ENCODE assay signal across 8 mouse cellular contexts in genomic region chr6:30693350-30693991, GRCm38 (mm10). TPM values are rescaled to one million over a fixed set of nuclear protein-coding genes. Genes with fewer than 3 reads are reported as not detected.
DNase-seq lines count a peak whose midpoint lies in the region; ATAC-seq and TF ChIP-seq lines count a peak whose summit lies in the region.

Cep41 (minus strand) TSS chr6:30693749.

- under 1% methylated on average over 52 of the region's 52 CpGs for WGBS in cerebellum, adult 2 months
- under 1% methylated on average over 51 of the region's 52 CpGs for WGBS in lung, embryonic 16.5 days

- no peak for TF ChIP-seq RAD21 in MEL (IDR thresholded peaks at IDR 0.05; ENCODE audit: low read depth, low read length)

- H3K9ac ChIP-seq in MEL (ENCODE audit: control insufficient read depth, low read depth, low read length, poor library complexity, severe bottlenecking), result peak within 1 kb of the TSS; percentile 97
- peak within 1 kb of the TSS; percentile 72 for H3K9ac ChIP-seq in lung, embryonic 16.5 days (ENCODE audit: low read length)

- peaks cover 0 to 9% of the 10 kb centered on the region in 2 experiments; a peak in 3 of 4 replicates for H3K4me1 ChIP-seq in MEL (ENCODE audit: control insufficient read depth in 1 of 2, insufficient read depth in 2 of 2, low read length in 2 of 2)
- peaks cover 4% of the 10 kb centered on the region; the same call in 1 of the 2 replicates for H3K4me1 ChIP-seq in cerebellum, adult 2 months (ENCODE audit: control insufficient read depth, insufficient read depth, low read length)
- H3K4me1 ChIP-seq in lung, embryonic 16.5 days (replicated peaks; ENCODE audit: control insufficient read depth, insufficient read depth, low read length), result peaks cover 10% of the 10 kb centered on the region

- peak within 1 kb of the TSS; percentile 93 for H3K27ac ChIP-seq in MEL (ENCODE audit: control insufficient read depth, low read depth, low read length)
- H3K27ac ChIP-seq in cerebellum, adult 2 months (ENCODE audit: insufficient read depth, low read length), result peak within 1 kb of the TSS; percentile 73
- H3K27ac ChIP-seq in lung, embryonic 16.5 days (ENCODE audit: low read length), result peak within 1 kb of the TSS; percentile 91

- no peak for TF ChIP-seq CTCF in MEL (IDR thresholded peaks at IDR 0.05 in 2 of 3, conservative IDR thresholded peaks at IDR 0.05 in 1 of 3; ENCODE audit: control insufficient read depth in 1 of 3, insufficient read depth in 1 of 3, low read depth in 2 of 3, low read length in 3 of 3, poor library complexity in 1 of 3, severe bottlenecking in 1 of 3)
- TF ChIP-seq CTCF in cerebellum, adult 2 months (IDR thresholded peaks at IDR 0.05; ENCODE audit: borderline replicate concordance, insufficient read depth, low read depth, low read length), result no peak

- H3K79me2 ChIP-seq in MEL (ENCODE audit: control insufficient read depth, insufficient read depth, low read length, poor library complexity), result peaks cover 5% of the 10 kb centered on the region; the same call in 1 of the 2 replicates

- H3K4me2 ChIP-seq in lung, embryonic 16.5 days (ENCODE audit: low read depth, low read length), result peak within 1 kb of the TSS; percentile 64

- H3K9me3 ChIP-seq in MEL (replicated peaks; ENCODE audit: insufficient read depth, low read length), result no peaks in the 10 kb centered on the region
- H3K9me3 ChIP-seq in lung, embryonic 16.5 days (ENCODE audit: control insufficient read depth, low read length), result no peaks in the 10 kb centered on the region

- peak; percentile 98 for DNase-seq in MEL (ENCODE audit: low read depth, low spot score)
- DNase-seq in cerebellum, adult 2 months, result peak; percentile 97 to 99
- peak; percentile 99 for DNase-seq in forelimb bud, embryonic 11.5 days (ENCODE audit: low read depth, low spot score)
- DNase-seq in layer of hippocampus, adult 9-10 months (ENCODE audit: low spot score), result peak; percentile 90
- peak; percentile 99 for DNase-seq in ovary, postnatal 10 days (ENCODE audit: low spot score)
- peak; percentile 93 for DNase-seq in thymus, postnatal 10 days (ENCODE audit: low spot score in 2 of 2)

- H3K36me3 ChIP-seq in MEL (ENCODE audit: control insufficient read depth in 1 of 2, insufficient read depth in 2 of 2, low read length in 2 of 2), result peaks cover 0 to 9% of the 10 kb centered on the region in 2 experiments; a peak in 2 of 4 replicates
- H3K36me3 ChIP-seq in lung, embryonic 16.5 days (ENCODE audit: control insufficient read depth, insufficient read depth, low read length), result no peaks in the 10 kb centered on the region

- peak; percentile 93 to 95 for ATAC-seq in hematopoietic stem cell, adult 5-6 weeks (replicated peaks in 1 of 2; ENCODE audit: insufficient read depth in 1 of 2, low FRiP score in 2 of 2, low TSS enrichment in 1 of 2, low read depth in 1 of 2, poor library complexity in 2 of 2, severe bottlenecking in 2 of 2)
- ATAC-seq in lung, embryonic 16.5 days (ENCODE audit: low read depth), result peak; percentile 97

- H3K27me3 ChIP-seq in MEL (ENCODE audit: control insufficient read depth in 1 of 2, insufficient read depth in 2 of 2, low read length in 2 of 2), result no peaks in the 10 kb centered on the region; a peak in 3 of 4 replicates
- H3K27me3 ChIP-seq in cerebellum, adult 2 months (ENCODE audit: control insufficient read depth, insufficient read depth, low read length), result no peaks in the 10 kb centered on the region
- no peaks in the 10 kb centered on the region for H3K27me3 ChIP-seq in lung, embryonic 16.5 days (ENCODE audit: control insufficient read depth, insufficient read depth, low read depth, low read length)

- TF ChIP-seq POLR2A in MEL (IDR thresholded peaks at IDR 0.05; ENCODE audit: control insufficient read depth in 1 of 2, insufficient read depth in 1 of 2, low read depth in 1 of 2, low read length in 2 of 2, poor library complexity in 1 of 2), result peak; percentile 59 to 62
- 0 out of 2 replicates have a peak, but pooled peaks have one; percentile 23 for TF ChIP-seq POLR2A in cerebellum, adult 2 months (IDR thresholded peaks at IDR 0.05; ENCODE audit: borderline replicate concordance, insufficient read depth, low read length)

- H3K4me3 ChIP-seq in MEL (ENCODE audit: control insufficient read depth in 1 of 2, insufficient read depth in 1 of 2, low read depth in 2 of 2, low read length in 2 of 2), result peak within 1 kb of the TSS; percentile 66 to 91
- H3K4me3 ChIP-seq in cerebellum, adult 2 months (replicated peaks; ENCODE audit: insufficient read depth, low read depth, low read length), result peak within 1 kb of the TSS; percentile 94
- peak within 1 kb of the TSS; percentile 55 for H3K4me3 ChIP-seq in lung, embryonic 16.5 days (ENCODE audit: low read length)

- no peak for TF ChIP-seq EP300 in MEL (IDR thresholded peaks at IDR 0.05; ENCODE audit: low read depth in 1 of 2, low read length in 2 of 2)

TF ChIP-seq in MEL, 35 proteins besides CTCF, POLR2A, EP300 and RAD21:
- TF ChIP-seq SMC3 (IDR thresholded peaks at IDR 0.05; ENCODE audit: low read depth, low read length), result no peak
- no peak for TF ChIP-seq TAL1 (IDR thresholded peaks at IDR 0.05; ENCODE audit: low read length)
- no peak for TF ChIP-seq GATA1 (IDR thresholded peaks at IDR 0.05; ENCODE audit: low read depth, low read length)
- peak; percentile 87 for TF ChIP-seq HCFC1 (IDR thresholded peaks at IDR 0.05; ENCODE audit: low read depth, low read length)
- no peak for TF ChIP-seq JUND (IDR thresholded peaks at IDR 0.05; ENCODE audit: low read depth, low read length)
- no peak; the same call in 1 of the 2 replicates for TF ChIP-seq POLR2AphosphoS2 (IDR thresholded peaks at IDR 0.05; ENCODE audit: low read length)
- no peak for TF ChIP-seq MYB (IDR thresholded peaks at IDR 0.05; ENCODE audit: low read depth, low read length)
- peak; percentile 88 for TF ChIP-seq CHD2 (IDR thresholded peaks at IDR 0.05; ENCODE audit: low read length)
- peak; percentile 82 for TF ChIP-seq MYC (IDR thresholded peaks at IDR 0.05; ENCODE audit: low read depth, low read length)
- TF ChIP-seq POLR2AphosphoS5 (IDR thresholded peaks at IDR 0.05; ENCODE audit: borderline replicate concordance, low read depth, low read length), result no peak
- 0 out of 2 replicates have a peak, but pooled peaks have one; percentile 44 for TF ChIP-seq ZMIZ1 (IDR thresholded peaks at IDR 0.05; ENCODE audit: low read depth, low read length)
- peak; percentile 58 for TF ChIP-seq ELF1 (IDR thresholded peaks at IDR 0.05; ENCODE audit: low read depth, low read length)
- TF ChIP-seq USF1 (IDR thresholded peaks at IDR 0.05; ENCODE audit: low read depth, low read length), result peak; percentile 75
- TF ChIP-seq ZC3H11A (IDR thresholded peaks at IDR 0.05; ENCODE audit: low read depth, low read length), result no peak
- TF ChIP-seq ZKSCAN1 (IDR thresholded peaks at IDR 0.05; ENCODE audit: low read depth, low read length), result no peak
- no peak for TF ChIP-seq TBP (IDR thresholded peaks at IDR 0.05; ENCODE audit: low read depth, low read length)
- TF ChIP-seq MAZ (IDR thresholded peaks at IDR 0.05; ENCODE audit: low read depth, low read length), result peak; percentile 99
- TF ChIP-seq ETS1 (IDR thresholded peaks at IDR 0.05; ENCODE audit: low read depth, low read length), result no peak
- peak; percentile 98 for TF ChIP-seq SIN3A (IDR thresholded peaks at IDR 0.05; ENCODE audit: low read length)
- TF ChIP-seq BHLHE40 (IDR thresholded peaks at IDR 0.05; ENCODE audit: borderline replicate concordance, low read depth, low read length), result no peak
- no peak for TF ChIP-seq CHD1 (IDR thresholded peaks at IDR 0.05; ENCODE audit: low read depth, low read length)
- TF ChIP-seq MAX (IDR thresholded peaks at IDR 0.05; ENCODE audit: low read length), result peak; percentile 92
- TF ChIP-seq MAFK (IDR thresholded peaks at IDR 0.05; ENCODE audit: borderline replicate concordance, low read depth, low read length), result no peak
- TF ChIP-seq NRF1 (IDR thresholded peaks at IDR 0.05; ENCODE audit: insufficient read depth, low read depth, low read length, poor library complexity, severe bottlenecking), result peak; percentile 77
- TF ChIP-seq MXI1 (IDR thresholded peaks at IDR 0.05; ENCODE audit: low read depth, low read length), result peak; percentile 87
- no peak for TF ChIP-seq USF2 (IDR thresholded peaks at IDR 0.05; ENCODE audit: borderline replicate concordance in 1 of 2, insufficient read depth in 1 of 2, low read depth in 1 of 2, low read length in 2 of 2)
- TF ChIP-seq UBTF (IDR thresholded peaks at IDR 0.05; ENCODE audit: borderline replicate concordance, insufficient read depth, low read depth, low read length), result no peak
- peak; percentile 96 for TF ChIP-seq ZNF384 (IDR thresholded peaks at IDR 0.05; ENCODE audit: low read depth, low read length)
- no peak for TF ChIP-seq GABPA (IDR thresholded peaks at IDR 0.05; ENCODE audit: low read depth, low read length)
- TF ChIP-seq NELFE (IDR thresholded peaks at IDR 0.05; ENCODE audit: low read depth, low read length), result no peak; the same call in 1 of the 2 replicates
- TF ChIP-seq RCOR1 (IDR thresholded peaks at IDR 0.05; ENCODE audit: low read depth, low read length), result no peak
- TF ChIP-seq KAT2A (conservative IDR thresholded peaks at IDR 0.05; ENCODE audit: low read depth, low read length), result no peak; the same call in 1 of the 2 replicates
- TF ChIP-seq MEF2A (IDR thresholded peaks at IDR 0.05; ENCODE audit: extremely low read depth, insufficient replicate concordance, low read depth, low read length, poor library complexity, severe bottlenecking), result no peak
- TF ChIP-seq E2F4 (IDR thresholded peaks at IDR 0.05; ENCODE audit: borderline replicate concordance, low read depth, low read length), result peak; percentile 26; the same call in 1 of the 2 replicates
- TF ChIP-seq TCF12 (IDR thresholded peaks at IDR 0.05; ENCODE audit: low read depth, low read length), result peak; percentile 24; the same call in 1 of the 2 replicates

RNA-seq across cellular contexts. Expression of gene Cep41, which starts in this region (rescaled TPM):
- total RNA-seq in MEL (2012; rRNA removed), result 9.2 and 9.8 TPM in 2 replicates
- 10 to 100 TPM in 1 of 2 experiments, not detected in 1; 12.0 TPM for polyA plus RNA-seq in MEL (2012; ENCODE audit: insufficient read depth in 1 of 2, insufficient read length in 2 of 2, low read depth in 1 of 2, low replicate concordance in 2 of 2, missing spikeins in 1 of 2)
- 4.0 and 4.1 TPM in 2 replicates for polyA plus RNA-seq in cerebellum, adult 2 months (2012; rRNA removed)
- total RNA-seq in hematopoietic stem cell, adult 5-6 weeks (2017), result 11.1 and 16.6 TPM in 2 replicates
- 15.6 and 16.0 TPM in 2 replicates for polyA plus RNA-seq in lung, embryonic 16.5 days (2015; fragmentation: Nextera tagmentation; extraction: Ambion mirVana)

Comparison
In these comparisons a context has a peak if more than half of its experiments do, and no peak if none do; other contexts are left out.
1. Peak in every context shown above with its lines: DNase-seq, ATAC-seq, H3K4me3 ChIP-seq and H3K27ac ChIP-seq.